Mouse (Mus musculus): ENCODE data around the gene Strn3. TPM values are rescaled to one million over a fixed set of nuclear protein-coding genes. Genes with fewer than 3 reads are reported as not detected.

The Strn3 gene
- polyA plus RNA-seq, 1 experiment = 7.1 TPM

GRCm38 (mm10) chr12:51729058-51729457 lies 37.4 kb upstream of the Strn3 start:
- H3K36me3 ChIP-seq (ENCODE audit: control insufficient read depth, insufficient read depth, low read length) = peaks cover 4% of the 10 kb centered on the region; the same call in 1 of the 2 replicates
- H3K27ac ChIP-seq (ENCODE audit: insufficient read depth, low read length) = peak overlapping the region; percentile 33; the same call in 1 of the 2 replicates
- no peak for DNase-seq (ENCODE audit: low read depth in 1 of 2, low spot score in 2 of 2)
- WGBS = 54% methylated on average over 11 of the region's 11 CpGs
- H3K27me3 ChIP-seq (ENCODE audit: control insufficient read depth, insufficient read depth, low read length) = no peaks in the 10 kb centered on the region
- TF ChIP-seq POLR2A (IDR thresholded peaks at IDR 0.05; ENCODE audit: low read depth, low read length) (no peak), CTCF (IDR thresholded peaks at IDR 0.05; ENCODE audit: extremely low read depth, insufficient read depth, insufficient read length, insufficient replicate concordance) (no peak)
- no peaks in the 10 kb centered on the region for H3K4me1 ChIP-seq (ENCODE audit: control insufficient read depth, insufficient read depth, insufficient read length)
- H3K4me3 ChIP-seq (ENCODE audit: extremely low read depth, insufficient read depth, insufficient read length) = no peak overlapping the region

GRCm38 (mm10) chr12:51721836-51722235 lies 30.1 kb upstream of the Strn3 start:
- no peak for TF ChIP-seq CTCF (IDR thresholded peaks at IDR 0.05; ENCODE audit: extremely low read depth, insufficient read depth, insufficient read length, insufficient replicate concordance)
- TF ChIP-seq POLR2A (IDR thresholded peaks at IDR 0.05; ENCODE audit: low read depth, low read length) = no peak
- peaks cover 16% of the 10 kb centered on the region for H3K36me3 ChIP-seq (ENCODE audit: control insufficient read depth, insufficient read depth, low read length)

GRCm38 (mm10) chr12:51718617-51719016 lies 26.9 kb upstream of the Strn3 start:
- WGBS = 83% methylated on average over 6 of the region's 6 CpGs
- Histone ChIP-seq H3K27ac (ENCODE audit: insufficient read depth, low read length) (no peak overlapping the region), H3K36me3 (ENCODE audit: control insufficient read depth, insufficient read depth, low read length) (peaks cover 12% of the 10 kb centered on the region), H3K27me3 (ENCODE audit: control insufficient read depth, insufficient read depth, low read length) (no peaks in the 10 kb centered on the region), H3K4me3 (ENCODE audit: extremely low read depth, insufficient read depth, insufficient read length) (no peak overlapping the region), H3K4me1 (ENCODE audit: control insufficient read depth, insufficient read depth, insufficient read length) (no peaks in the 10 kb centered on the region)
- TF ChIP-seq CTCF (IDR thresholded peaks at IDR 0.05; ENCODE audit: extremely low read depth, insufficient read depth, insufficient read length, insufficient replicate concordance) (no peak), POLR2A (IDR thresholded peaks at IDR 0.05; ENCODE audit: low read depth, low read length) (no peak)
- no peak for DNase-seq (ENCODE audit: low read depth in 1 of 2, low spot score in 2 of 2)

More at GRCm38 (mm10) chr12:51721836-51722235, 30.1 kb upstream of the Strn3 start:
- no peaks in the 10 kb centered on the region for H3K27me3 ChIP-seq (ENCODE audit: control insufficient read depth, insufficient read depth, low read length)
- no peaks in the 10 kb centered on the region for H3K4me1 ChIP-seq (ENCODE audit: control insufficient read depth, insufficient read depth, insufficient read length)
- no peak overlapping the region for H3K4me3 ChIP-seq (ENCODE audit: extremely low read depth, insufficient read depth, insufficient read length)
- no peak overlapping the region for H3K27ac ChIP-seq (ENCODE audit: insufficient read depth, low read length)
- 93% methylated on average over 8 of the region's 8 CpGs for WGBS
- no peak for DNase-seq (ENCODE audit: low read depth in 1 of 2, low spot score in 2 of 2)

GRCm38 (mm10) chr12:51712685-51713084 lies 21.0 kb upstream of the Strn3 start:
- H3K4me1 ChIP-seq (ENCODE audit: control insufficient read depth, insufficient read depth, insufficient read length) = no peaks in the 10 kb centered on the region
- no peaks in the 10 kb centered on the region for H3K36me3 ChIP-seq (ENCODE audit: control insufficient read depth, insufficient read depth, low read length)
- WGBS = 89% methylated on average over 1 of the region's 1 CpGs
- TF ChIP-seq CTCF (IDR thresholded peaks at IDR 0.05; ENCODE audit: extremely low read depth, insufficient read depth, insufficient read length, insufficient replicate concordance) = no peak
- no peak overlapping the region for H3K27ac ChIP-seq (ENCODE audit: insufficient read depth, low read length)
- no peak for DNase-seq (ENCODE audit: low read depth in 1 of 2, low spot score in 2 of 2)
- no peaks in the 10 kb centered on the region for H3K27me3 ChIP-seq (ENCODE audit: control insufficient read depth, insufficient read depth, low read length)
- H3K4me3 ChIP-seq (ENCODE audit: extremely low read depth, insufficient read depth, insufficient read length) = no peak overlapping the region

- Histone ChIP-seq H3K27ac (ENCODE audit: insufficient read depth, low read length) (no peak overlapping the region), H3K27me3 (ENCODE audit: control insufficient read depth, insufficient read depth, low read length) (no peaks in the 10 kb centered on the region), H3K4me1 (ENCODE audit: control insufficient read depth, insufficient read depth, insufficient read length) (no peaks in the 10 kb centered on the region), H3K36me3 (ENCODE audit: control insufficient read depth, insufficient read depth, low read length) (no peaks in the 10 kb centered on the region), H3K4me3 (ENCODE audit: extremely low read depth, insufficient read depth, insufficient read length) (no peak overlapping the region)
- WGBS = 48% methylated on average over 5 of the region's 5 CpGs
- TF ChIP-seq CTCF (IDR thresholded peaks at IDR 0.05; ENCODE audit: extremely low read depth, insufficient read depth, insufficient read length, insufficient replicate concordance) (no peak), POLR2A (IDR thresholded peaks at IDR 0.05; ENCODE audit: low read depth, low read length) (no peak)
- DNase-seq (ENCODE audit: low read depth in 1 of 2, low spot score in 2 of 2) = no peak
Measured at GRCm38 (mm10) chr12:51710154-51710553, 18.5 kb upstream of the Strn3 start.

- Histone ChIP-seq H3K27ac (ENCODE audit: insufficient read depth, low read length) (no peak overlapping the region), H3K4me1 (ENCODE audit: control insufficient read depth, insufficient read depth, insufficient read length) (no peaks in the 10 kb centered on the region), H3K27me3 (ENCODE audit: control insufficient read depth, insufficient read depth, low read length) (no peaks in the 10 kb centered on the region), H3K4me3 (ENCODE audit: extremely low read depth, insufficient read depth, insufficient read length) (no peak overlapping the region), H3K36me3 (ENCODE audit: control insufficient read depth, insufficient read depth, low read length) (no peaks in the 10 kb centered on the region)
- TF ChIP-seq CTCF (IDR thresholded peaks at IDR 0.05; ENCODE audit: extremely low read depth, insufficient read depth, insufficient read length, insufficient replicate concordance) (no peak), POLR2A (IDR thresholded peaks at IDR 0.05; ENCODE audit: low read depth, low read length) (no peak)
- WGBS = 88% methylated on average over 3 of the region's 3 CpGs
- no peak for DNase-seq (ENCODE audit: low read depth in 1 of 2, low spot score in 2 of 2)
Measured at GRCm38 (mm10) chr12:51709741-51710140, 18.0 kb upstream of the Strn3 start.

- Histone ChIP-seq H3K4me3 (ENCODE audit: extremely low read depth, insufficient read depth, insufficient read length) (no peak overlapping the region), H3K27ac (ENCODE audit: insufficient read depth, low read length) (no peak overlapping the region), H3K4me1 (ENCODE audit: control insufficient read depth, insufficient read depth, insufficient read length) (no peaks in the 10 kb centered on the region), H3K27me3 (ENCODE audit: control insufficient read depth, insufficient read depth, low read length) (no peaks in the 10 kb centered on the region), H3K36me3 (ENCODE audit: control insufficient read depth, insufficient read depth, low read length) (no peaks in the 10 kb centered on the region)
- DNase-seq (ENCODE audit: low read depth in 1 of 2, low spot score in 2 of 2) = no peak
- WGBS = 75% methylated on average over 14 of the region's 14 CpGs
- TF ChIP-seq CTCF (IDR thresholded peaks at IDR 0.05; ENCODE audit: extremely low read depth, insufficient read depth, insufficient read length, insufficient replicate concordance) (no peak), POLR2A (IDR thresholded peaks at IDR 0.05; ENCODE audit: low read depth, low read length) (no peak)
Measured at GRCm38 (mm10) chr12:51708941-51709686, 17.4 kb upstream of the Strn3 start.
